11 mouse cellular contexts compared by ENCODE assay signal in the genomic region with DNA sequence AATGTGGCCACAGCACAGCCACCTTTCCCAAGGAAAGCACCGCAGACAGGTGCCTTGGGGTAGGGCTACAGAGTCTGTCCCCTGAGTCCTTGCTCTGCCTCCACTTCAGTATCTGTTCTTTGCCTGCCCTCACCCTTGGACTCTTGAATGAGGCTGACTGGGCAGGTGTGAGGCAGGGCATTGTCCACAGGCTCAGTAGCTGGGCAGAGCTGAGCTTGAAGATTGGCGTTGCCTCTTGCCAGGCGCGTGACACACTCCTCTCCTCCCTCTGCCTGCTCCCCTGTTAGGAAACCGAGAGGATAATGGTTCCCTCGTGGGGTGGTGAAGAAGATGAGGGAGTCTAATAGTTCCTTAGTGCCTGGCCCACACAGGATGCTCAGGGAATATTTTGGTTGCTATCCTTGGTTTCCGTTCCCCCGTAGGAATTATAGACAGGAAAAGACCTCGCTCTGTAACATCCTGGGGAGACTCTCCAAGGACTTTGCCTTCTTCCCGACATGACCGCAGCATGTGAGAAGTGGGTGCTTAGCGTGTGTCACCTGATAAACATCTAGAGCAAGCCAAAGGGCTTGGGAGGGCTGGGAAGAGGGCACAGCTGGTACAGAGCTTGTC. TPM values are rescaled to one million over a fixed set of nuclear protein-coding genes. Genes with fewer than 3 reads are reported as not detected.
DNase-seq lines count a peak whose midpoint lies in the region; ATAC-seq and TF ChIP-seq lines count a peak whose summit lies in the region.
"Had no signal": no experiment of that assay in that cellular context is flagged by ENCODE, and none has a peak within 500 bp of the region (broad histone marks: within the 10 kb centered on the region; RNA-seq: fewer than 3 reads in every experiment).

No protein-coding gene starts in this region.

- no peaks in the 10 kb centered on the region for H3K9me3 ChIP-seq in lung, postnatal 0 days (ENCODE audit: low read length)
- H3K9me3 ChIP-seq in hindbrain, embryonic 13.5 days: no peaks in the 10 kb centered on the region
- H3K9me3 ChIP-seq in limb, embryonic 10.5 days (replicated peaks): no peaks in the 10 kb centered on the region
- H3K9me3 ChIP-seq in liver, embryonic 12.5 days (replicated peaks): no peaks in the 10 kb centered on the region

- no peak for DNase-seq in lung, postnatal 0 days (ENCODE audit: low spot score)
- DNase-seq in lung, postnatal 4 days: no peak
- DNase-seq in limb, embryonic 10.5 days (ENCODE audit: low spot score): no peak
- no peak for DNase-seq in gastrocnemius, postnatal 14 days
- DNase-seq in adrenal gland, postnatal 10 days: no peak
- DNase-seq: cerebellum, postnatal 10 days had no signal

- TF ChIP-seq CTCF in lung, postnatal 0 days (IDR thresholded peaks at IDR 0.05): no peak
- no peak for TF ChIP-seq CTCF in small intestine, adult 2 months (IDR thresholded peaks at IDR 0.05; ENCODE audit: extremely low read depth, insufficient read length, insufficient replicate concordance, low read depth, low read length)

- TF ChIP-seq POLR2A in small intestine, adult 2 months (IDR thresholded peaks at IDR 0.05; ENCODE audit: low read depth, low read length): no peak

- no peak overlapping the region for H3K4me2 ChIP-seq in lung, postnatal 0 days (replicated peaks; ENCODE audit: low read depth, low read length)
- H3K4me2 ChIP-seq in hindbrain, embryonic 13.5 days: no peak overlapping the region
- H3K4me2 ChIP-seq in liver, embryonic 12.5 days: no peak overlapping the region

- 45% methylated on average over 12 of the region's 12 CpGs for WGBS in lung, postnatal 0 days
- WGBS in hindbrain, embryonic 13.5 days: 46% methylated on average over 12 of the region's 12 CpGs
- 82% methylated on average over 12 of the region's 12 CpGs for WGBS in limb, embryonic 10.5 days
- 31% methylated on average over 12 of the region's 12 CpGs for WGBS in small intestine, adult 2 months
- WGBS in liver, embryonic 12.5 days (ENCODE audit: insufficient replicate concordance): 68% methylated on average over 12 of the region's 12 CpGs

- no peak for TF ChIP-seq EP300 in lung, postnatal 0 days (IDR thresholded peaks at IDR 0.05)

- no peaks in the 10 kb centered on the region for H3K27me3 ChIP-seq in lung, postnatal 0 days (replicated peaks; ENCODE audit: insufficient read depth, low read length)
- H3K27me3 ChIP-seq in hindbrain, embryonic 13.5 days: no peaks in the 10 kb centered on the region
- H3K27me3 ChIP-seq in limb, embryonic 10.5 days (ENCODE audit: low read depth, poor library complexity, severe bottlenecking): no peaks in the 10 kb centered on the region
- no peaks in the 10 kb centered on the region for H3K27me3 ChIP-seq in small intestine, adult 2 months (ENCODE audit: control insufficient read depth, insufficient read depth, low read length)
- peaks cover 61% of the 10 kb centered on the region for H3K27me3 ChIP-seq in liver, embryonic 12.5 days (replicated peaks)

- H3K4me1 ChIP-seq in lung, postnatal 0 days (ENCODE audit: insufficient read depth, low read depth, low read length): peaks cover 3% of the 10 kb centered on the region
- H3K4me1 ChIP-seq in hindbrain, embryonic 13.5 days (replicated peaks): peaks cover 55% of the 10 kb centered on the region
- H3K4me1 ChIP-seq in limb, embryonic 10.5 days: peaks cover 64% of the 10 kb centered on the region
- H3K4me1 ChIP-seq in small intestine, adult 2 months (ENCODE audit: control insufficient read depth, insufficient read depth, insufficient read length, low read length): peaks cover 27% of the 10 kb centered on the region
- H3K4me1 ChIP-seq in liver, embryonic 12.5 days: peaks cover 25% of the 10 kb centered on the region

- H3K36me3 ChIP-seq in lung, postnatal 0 days (ENCODE audit: insufficient read depth, low read length): no peaks in the 10 kb centered on the region
- no peaks in the 10 kb centered on the region for H3K36me3 ChIP-seq in hindbrain, embryonic 13.5 days
- H3K36me3 ChIP-seq in limb, embryonic 10.5 days: peaks cover 4% of the 10 kb centered on the region
- no peaks in the 10 kb centered on the region for H3K36me3 ChIP-seq in small intestine, adult 2 months (ENCODE audit: control insufficient read depth, insufficient read depth, low read length)
- H3K36me3 ChIP-seq in liver, embryonic 12.5 days: no peaks in the 10 kb centered on the region

- ATAC-seq in lung, postnatal 0 days: peak; percentile 40; the same call in 1 of the 2 replicates
- no peak for ATAC-seq in hindbrain, embryonic 13.5 days (ENCODE audit: low FRiP score)
- no peak for ATAC-seq in liver, embryonic 12.5 days
- ATAC-seq: CD4-positive, CD25-positive, alpha-beta regulatory T cell, adult 4 months had no signal

- intact Hi-C loops in gastrocnemius, postnatal 14 days (cut with DNase I; ENCODE audit: low total_unique reads): no loop called here

- H3K4me3 ChIP-seq in lung, postnatal 0 days (ENCODE audit: low read depth, low read length): no peak overlapping the region
- no peak overlapping the region for H3K4me3 ChIP-seq in hindbrain, embryonic 13.5 days
- H3K4me3 ChIP-seq in limb, embryonic 10.5 days: no peak overlapping the region
- H3K4me3 ChIP-seq in small intestine, adult 2 months (ENCODE audit: low read depth, low read length): no peak overlapping the region
- H3K4me3 ChIP-seq in liver, embryonic 12.5 days: no peak overlapping the region

- H3K9ac ChIP-seq in lung, postnatal 0 days (replicated peaks; ENCODE audit: low read depth): no peak overlapping the region
- no peak overlapping the region for H3K9ac ChIP-seq in hindbrain, embryonic 13.5 days
- H3K9ac ChIP-seq in liver, embryonic 12.5 days: no peak overlapping the region
- H3K9ac ChIP-seq: liver, embryonic 14.5 days had no signal

- H3K27ac ChIP-seq in lung, postnatal 0 days (ENCODE audit: low read length): no peak overlapping the region
- peak overlapping the region; percentile 96 for H3K27ac ChIP-seq in hindbrain, embryonic 13.5 days
- H3K27ac ChIP-seq in limb, embryonic 10.5 days: peak overlapping the region; percentile 76
- H3K27ac ChIP-seq in small intestine, adult 2 months (ENCODE audit: insufficient read depth, low read depth, low read length): peak overlapping the region; percentile 84
- H3K27ac ChIP-seq in liver, embryonic 12.5 days: no peak overlapping the region
- H3K27ac ChIP-seq: liver, embryonic 14.5 days had no signal

RNA-seq across cellular contexts. Expression of gene Cuedc1, which starts 40.1 kb away (rescaled TPM):
- polyA plus RNA-seq in lung, postnatal 0 days (2015; fragmentation: Nextera tagmentation; extraction: Ambion mirVana): 14.6 TPM in 2 replicates
- 46.4 and 49.5 TPM in 2 replicates for polyA plus RNA-seq in hindbrain, embryonic 13.5 days (2015; fragmentation: Nextera tagmentation; extraction: Ambion mirVana)
- polyA plus RNA-seq in limb, embryonic 10.5 days (2016; fragmentation: Nextera tagmentation; extraction: Ambion mirVana): 15.0 and 22.6 TPM in 2 replicates
- polyA plus RNA-seq in small intestine, adult 2 months (2012; rRNA removed): 12.3 and 13.3 TPM in 2 replicates
- 3.4 and 4.6 TPM in 2 replicates for polyA plus RNA-seq in liver, embryonic 12.5 days (2016; fragmentation: Nextera tagmentation; extraction: Ambion mirVana)
- total RNA-seq in gastrocnemius, postnatal 14 days (2021): 10 to 100 TPM; 48.5 to 50.0 TPM
- total RNA-seq in adrenal gland, postnatal 10 days (2021): 10 to 100 TPM; 32.4 to 43.1 TPM

Comparison
In these comparisons a context has a peak if more than half of its experiments do, and no peak if none do; other contexts are left out.
1. H3K27ac ChIP-seq: peak in hindbrain, embryonic 13.5 days (single experiment), limb, embryonic 10.5 days (single experiment) and small intestine, adult 2 months (single experiment); none in lung, postnatal 0 days (single experiment) and liver, embryonic 12.5 days (single experiment).